Mouse (Mus musculus) MEL (cell line): Measurements from ENCODE around the gene Bmpr2. TPM values are rescaled to one million over a fixed set of nuclear protein-coding genes. Genes with fewer than 3 reads are reported as not detected.

Source experiments
- DNase-seq: peaks from one replicate; pipeline ENCODE4 v3.0.0; 2011; ENCODE audit warnings: low read depth, low spot score
- H3K27ac ChIP-seq: 2 replicates; pipeline ENCODE4 v1.5.1; 2012; ENCODE audit warnings: low read depth, mild to moderate bottlenecking, control low read depth, low read length, moderate library complexity; ENCODE audit not compliant: control insufficient read depth
- H3K27me3 ChIP-seq, 2 experiments: fragments of 150-350 bp in 1 of 2; sonication (generic) in 1 of 2; 2 replicates each; pipeline ENCODE4 v1.6.1; 2012; ENCODE audit warnings: low read length in 2 of 2, mild to moderate bottlenecking in 2 of 2, improper control_type of control experiment in 1 of 2, moderate library complexity in 1 of 2; ENCODE audit not compliant: insufficient read depth in 2 of 2, control insufficient read depth in 1 of 2
- H3K36me3 ChIP-seq, 2 experiments: 2 replicates each; pipeline ENCODE4 v1.6.1; 2012 to 2014; ENCODE audit warnings: low read length in 2 of 2, improper control_type of control experiment in 1 of 2, inconsistent platforms in 1 of 2, mild to moderate bottlenecking in 1 of 2; ENCODE audit not compliant: insufficient read depth in 2 of 2, control insufficient read depth in 1 of 2
- H3K4me1 ChIP-seq, 2 experiments: fragments of 150-350 bp in 1 of 2; sonication (generic) in 1 of 2; 2 replicates each; pipeline ENCODE4 v1.6.1; 2012; ENCODE audit warnings: low read length in 2 of 2, improper control_type of control experiment in 1 of 2, mild to moderate bottlenecking in 1 of 2; ENCODE audit not compliant: insufficient read depth in 2 of 2, control insufficient read depth in 1 of 2
- H3K4me3 ChIP-seq, 2 experiments: fragments of 150-350 bp in 1 of 2; sonication (generic) in 1 of 2; 2 replicates each; pipeline ENCODE4 v1.5.1; 2012; ENCODE audit warnings: low read depth in 2 of 2, low read length in 2 of 2, mild to moderate bottlenecking in 2 of 2, moderate library complexity in 2 of 2, control low read depth in 1 of 2, improper control_type of control experiment in 1 of 2; ENCODE audit not compliant: control insufficient read depth in 1 of 2, insufficient read depth in 1 of 2
- H3K79me2 ChIP-seq: 2 replicates; pipeline ENCODE4 v1.6.1; 2012; ENCODE audit warnings: mild to moderate bottlenecking, low read length, moderate library complexity; ENCODE audit not compliant: control insufficient read depth, poor library complexity, insufficient read depth
- H3K9ac ChIP-seq: 2 replicates; pipeline ENCODE4 v1.6.1; 2012; ENCODE audit warnings: low read depth, mild to moderate bottlenecking, control low read depth, low read length, moderate library complexity; ENCODE audit not compliant: control insufficient read depth, poor library complexity, severe bottlenecking
- H3K9me3 ChIP-seq: fragments of 150-350 bp; sonication (generic); replicated peaks from 2 replicates; pipeline ENCODE4 v1.6.1; 2012; ENCODE audit warnings: mild to moderate bottlenecking, low read length, improper control_type of control experiment, moderate library complexity; ENCODE audit not compliant: insufficient read depth
- BHLHE40 ChIP-seq: IDR thresholded peaks from 2 replicates; pipeline ENCODE4 v1.6.1; 2012; ENCODE audit warnings: low read depth, mild to moderate bottlenecking, inconsistent platforms, low read length, improper control_type of control experiment, borderline replicate concordance
- CTCF ChIP-seq, 3 experiments: IDR thresholded peaks in 2 of 3; conservative IDR thresholded peaks in 1 of 3; 2 replicates each; pipeline ENCODE4 v1.5.1; 2011 to 2012; ENCODE audit warnings: low read length in 3 of 3, low read depth in 2 of 3, mild to moderate bottlenecking in 2 of 3, improper control_type of control experiment in 1 of 3, inconsistent platforms in 1 of 3, mixed read lengths in 1 of 3, moderate library complexity in 1 of 3; ENCODE audit not compliant: control insufficient read depth in 1 of 3, insufficient read depth in 1 of 3, poor library complexity in 1 of 3, severe bottlenecking in 1 of 3
- E2F4 ChIP-seq: IDR thresholded peaks from 2 replicates; pipeline ENCODE4 v1.6.1; 2011; ENCODE audit warnings: low read depth, low read length, improper control_type of control experiment, borderline replicate concordance
- ELF1 ChIP-seq: IDR thresholded peaks from 2 replicates; pipeline ENCODE4 v1.6.1; 2014; ENCODE audit warnings: low read depth, mild to moderate bottlenecking, inconsistent platforms, low read length, improper control_type of control experiment, moderate library complexity
- EP300 ChIP-seq, 2 experiments: IDR thresholded peaks; 2 replicates each; pipeline ENCODE4 v1.6.1; 2011; ENCODE audit warnings: improper control_type of control experiment in 2 of 2, low read length in 2 of 2, low read depth in 1 of 2, mild to moderate bottlenecking in 1 of 2
- GATA1 ChIP-seq: IDR thresholded peaks from 2 replicates; pipeline ENCODE4 v1.6.1; 2011; ENCODE audit warnings: low read depth, low read length, improper control_type of control experiment
- HCFC1 ChIP-seq: IDR thresholded peaks from 2 replicates; pipeline ENCODE4 v1.6.1; 2012; ENCODE audit warnings: low read depth, mild to moderate bottlenecking, inconsistent platforms, low read length, improper control_type of control experiment, moderate library complexity
- MAFK ChIP-seq: IDR thresholded peaks from 2 replicates; pipeline ENCODE4 v1.6.1; 2011; ENCODE audit warnings: low read depth, mild to moderate bottlenecking, low read length, improper control_type of control experiment, borderline replicate concordance
- MAZ ChIP-seq: IDR thresholded peaks from 2 replicates; pipeline ENCODE4 v1.6.1; 2012; ENCODE audit warnings: low read depth, mild to moderate bottlenecking, inconsistent platforms, low read length, improper control_type of control experiment
- MXI1 ChIP-seq: IDR thresholded peaks from 2 replicates; pipeline ENCODE4 v1.6.1; 2011; ENCODE audit warnings: mild to moderate bottlenecking, low read depth, low read length, improper control_type of control experiment
- NELFE ChIP-seq: IDR thresholded peaks from 2 replicates; pipeline ENCODE4 v1.6.1; 2011; ENCODE audit warnings: low read depth, low read length, improper control_type of control experiment
- NRF1 ChIP-seq: IDR thresholded peaks from 2 replicates; pipeline ENCODE4 v1.6.1; 2014; ENCODE audit warnings: low read depth, mild to moderate bottlenecking, inconsistent platforms, low read length, improper control_type of control experiment, moderate library complexity; ENCODE audit not compliant: poor library complexity, insufficient read depth, severe bottlenecking
- POLR2A ChIP-seq, 2 experiments: IDR thresholded peaks; 2 replicates each; pipeline ENCODE4 v1.6.1; 2011 to 2012; ENCODE audit warnings: low read length in 2 of 2, mild to moderate bottlenecking in 2 of 2, control low read depth in 1 of 2, improper control_type of control experiment in 1 of 2, low read depth in 1 of 2, moderate library complexity in 1 of 2; ENCODE audit not compliant: control insufficient read depth in 1 of 2, insufficient read depth in 1 of 2, poor library complexity in 1 of 2
- POLR2AphosphoS2 ChIP-seq: IDR thresholded peaks from 2 replicates; pipeline ENCODE4 v1.6.1; 2011; ENCODE audit warnings: low read length, improper control_type of control experiment
- POLR2AphosphoS5 ChIP-seq: IDR thresholded peaks from 2 replicates; pipeline ENCODE4 v1.6.1; 2012; ENCODE audit warnings: low read depth, borderline replicate concordance, mild to moderate bottlenecking, inconsistent platforms, low read length, moderate library complexity, mixed read lengths
- RCOR1 ChIP-seq: IDR thresholded peaks from 2 replicates; pipeline ENCODE4 v1.6.1; 2012; ENCODE audit warnings: low read depth, mild to moderate bottlenecking, inconsistent platforms, low read length, improper control_type of control experiment
- SIN3A ChIP-seq: IDR thresholded peaks from 2 replicates; pipeline ENCODE4 v1.6.1; 2012; ENCODE audit warnings: low read length, improper control_type of control experiment, inconsistent platforms
- TAL1 ChIP-seq: IDR thresholded peaks from 2 replicates; pipeline ENCODE4 v1.6.1; 2012; ENCODE audit warnings: mild to moderate bottlenecking, inconsistent platforms, low read length, moderate library complexity, mixed read lengths
- TBP ChIP-seq: IDR thresholded peaks from 2 replicates; pipeline ENCODE4 v1.8.0; 2011; ENCODE audit warnings: low read depth, low read length, improper control_type of control experiment
- TCF12 ChIP-seq: IDR thresholded peaks from 2 replicates; pipeline ENCODE4 v1.6.1; 2014; ENCODE audit warnings: low read depth, mild to moderate bottlenecking, inconsistent platforms, low read length, improper control_type of control experiment, moderate library complexity
- USF2 ChIP-seq, 2 experiments: IDR thresholded peaks; 2 replicates each; pipeline ENCODE4 v1.6.1; 2011 to 2012; ENCODE audit warnings: improper control_type of control experiment in 2 of 2, low read length in 2 of 2, borderline replicate concordance in 1 of 2, inconsistent platforms in 1 of 2, low read depth in 1 of 2, mild to moderate bottlenecking in 1 of 2; ENCODE audit not compliant: insufficient read depth in 1 of 2
- ZMIZ1 ChIP-seq: IDR thresholded peaks from 2 replicates; pipeline ENCODE4 v1.6.1; 2012; ENCODE audit warnings: low read depth, mild to moderate bottlenecking, inconsistent platforms, low read length, improper control_type of control experiment, moderate library complexity
- polyA plus RNA-seq, 2 experiments: library from polyadenylated mRNA; stranded (reverse) in 1 of 2; unstranded in 1 of 2; fragments of >175 nt in 1 of 2; fragments of >200 nt in 1 of 2; gene quantifications; 2 replicates each; pipeline versions ENCODE4 v1.2.1 to v1.2.4; 2012; ENCODE audit warnings: low replicate concordance in 2 of 2, low read depth in 1 of 2; ENCODE audit not compliant: insufficient read length in 2 of 2, insufficient read depth in 1 of 2, missing spikeins in 1 of 2
- total RNA-seq: library from RNA; depleted of rRNA; stranded (reverse); fragments of 300-350 nt; gene quantifications from 2 replicates; pipeline ENCODE4 v1.2.3, GENCODE M21; 2012; rRNA removed

Bmpr2 gene
- total RNA-seq (2.3 and 2.6 TPM in 2 replicates), polyA plus RNA-seq (10 to 100 TPM in 1 of 2 experiments, 1 to 10 TPM in 1; 3.1 to 18.6 TPM)

DNA sequence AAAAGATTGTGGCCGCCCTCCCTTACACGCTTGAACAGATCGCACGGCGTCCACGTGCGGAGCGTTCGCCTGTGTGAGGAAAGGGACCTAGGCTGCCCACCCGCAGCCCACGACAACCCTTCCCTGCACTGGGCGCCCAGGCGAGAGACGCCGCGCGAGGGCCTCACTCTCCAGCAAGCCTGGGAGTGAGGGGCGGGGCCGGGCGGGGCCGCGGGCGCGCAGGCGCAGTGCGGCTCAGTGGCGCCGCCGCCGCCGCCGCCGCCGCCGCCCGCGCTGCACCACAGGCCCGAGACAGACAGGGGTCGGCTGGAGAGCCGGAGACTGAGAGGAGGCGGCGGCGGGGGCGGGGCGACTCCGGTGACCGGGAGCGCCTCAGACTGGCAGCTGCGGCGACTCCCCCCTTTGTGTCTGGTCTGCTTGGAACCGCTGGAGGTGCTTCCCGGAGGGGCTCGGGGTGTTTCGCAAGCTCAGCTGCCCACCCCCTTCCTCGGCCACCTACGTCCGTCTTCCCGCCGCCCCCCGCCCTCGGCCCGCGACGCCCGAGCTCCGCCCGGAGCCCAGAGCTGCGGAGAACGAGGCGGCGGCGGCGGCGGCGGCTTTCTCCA lies at the start of gene Bmpr2:
Gene Bmpr2, plus strand, starts transcription at position 237 of the 605 bp plus-strand sequence.
- H3K9me3 ChIP-seq = no peaks in the 10 kb centered on the region
- H3K4me3 ChIP-seq = peak within 1 kb of the TSS; percentile 97
- peak within 1 kb of the TSS; percentile 87 for H3K27ac ChIP-seq
- peak within 1 kb of the TSS; percentile 99 for H3K9ac ChIP-seq
- no peaks in the 10 kb centered on the region for H3K27me3 ChIP-seq
- peaks cover 5 to 19% of the 10 kb centered on the region in 2 experiments; a peak in 3 of 4 replicates for H3K4me1 ChIP-seq
- peak; percentile 88 for DNase-seq
- H3K36me3 ChIP-seq = peaks cover 0 to 17% of the 10 kb centered on the region in 2 experiments; a peak in 2 of 4 replicates
- H3K79me2 ChIP-seq = peaks cover 28% of the 10 kb centered on the region
- TF ChIP-seq TCF12 (peak; percentile 50), POLR2A (IDR thresholded peaks at IDR 0.05; ENCODE audit: control insufficient read depth in 1 of 2, insufficient read depth in 1 of 2, low read depth in 1 of 2, low read length in 2 of 2, poor library complexity in 1 of 2) (peak; percentile 90 to 97), SIN3A (no peak), NELFE (peak; percentile 95), EP300 (IDR thresholded peaks at IDR 0.05; ENCODE audit: low read depth in 1 of 2, low read length in 2 of 2) (no peak), E2F4 (no peak), USF2 (IDR thresholded peaks at IDR 0.05; ENCODE audit: borderline replicate concordance in 1 of 2, insufficient read depth in 1 of 2, low read depth in 1 of 2, low read length in 2 of 2) (no peak), ELF1 (no peak), BHLHE40 (0 out of 2 replicates have a peak, but pooled peaks have one; percentile 11), POLR2AphosphoS2 (peak; percentile 76; the same call in 1 of the 2 replicates), MAZ (no peak; the same call in 1 of the 2 replicates), RCOR1 (0 out of 2 replicates have a peak, but pooled peaks have one; percentile 6), GATA1 (no peak), MXI1 (peak; percentile 50), MAFK (no peak), POLR2AphosphoS5 (0 out of 2 replicates have a peak, but pooled peaks have one; percentile 64), TBP (peak; percentile 67), HCFC1 (peak; percentile 53), TAL1 (no peak), ZMIZ1 (peak; percentile 92), CTCF (IDR thresholded peaks at IDR 0.05 in 2 of 3, conservative IDR thresholded peaks at IDR 0.05 in 1 of 3; ENCODE audit: control insufficient read depth in 1 of 3, insufficient read depth in 1 of 3, low read depth in 2 of 3, low read length in 3 of 3, poor library complexity in 1 of 3, severe bottlenecking in 1 of 3) (peak in 1 of 3 experiments; percentile 20; a peak in 1 of 6 replicates), NRF1 (peak; percentile 73)
